Mouse (Mus musculus) kidney, adult 2 months (tissue): ENCODE data around the gene Nacc1.

Experiments
- CTCF ChIP-seq: fragments of 200-500 bp; conservative IDR thresholded peaks from 2 replicates; pipeline ENCODE4 v1.5.1; 2011; ENCODE audit warnings: low read depth, mild to moderate bottlenecking, control low read depth, low read length, moderate library complexity, mixed read lengths; ENCODE audit not compliant: insufficient read depth, insufficient read length
- POLR2A ChIP-seq: fragments of 200-500 bp; IDR thresholded peaks from one replicate; pipeline ENCODE4 v1.6.1; 2011; ENCODE audit warnings: low read depth, low read length, control low read depth

DNA sequence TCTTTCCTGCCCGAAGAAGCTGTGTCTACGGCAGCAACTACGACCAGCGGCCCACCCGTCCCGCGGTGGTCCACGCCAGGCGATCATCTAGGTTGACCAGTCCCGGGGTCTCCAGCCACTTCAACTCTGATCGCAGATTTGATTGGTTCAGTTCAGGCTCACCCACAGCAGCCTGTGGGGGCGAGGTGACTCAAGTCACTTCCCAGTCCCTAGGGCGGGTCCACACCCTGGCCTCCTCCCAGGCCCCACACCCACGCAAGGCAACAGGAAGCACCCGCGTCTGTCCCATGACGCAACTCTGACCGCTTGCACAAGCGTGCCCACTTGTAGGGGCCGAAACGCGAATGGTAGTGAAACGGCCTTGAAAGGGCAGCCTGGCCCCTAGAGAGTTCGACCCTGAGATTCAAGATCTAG is 26.2 kb downstream of the Nacc1 start:
- TF ChIP-seq POLR2A (no peak), CTCF (no peak)
